Comparison of ENCODE assay signal across 28 mouse cellular contexts in the genomic region with DNA sequence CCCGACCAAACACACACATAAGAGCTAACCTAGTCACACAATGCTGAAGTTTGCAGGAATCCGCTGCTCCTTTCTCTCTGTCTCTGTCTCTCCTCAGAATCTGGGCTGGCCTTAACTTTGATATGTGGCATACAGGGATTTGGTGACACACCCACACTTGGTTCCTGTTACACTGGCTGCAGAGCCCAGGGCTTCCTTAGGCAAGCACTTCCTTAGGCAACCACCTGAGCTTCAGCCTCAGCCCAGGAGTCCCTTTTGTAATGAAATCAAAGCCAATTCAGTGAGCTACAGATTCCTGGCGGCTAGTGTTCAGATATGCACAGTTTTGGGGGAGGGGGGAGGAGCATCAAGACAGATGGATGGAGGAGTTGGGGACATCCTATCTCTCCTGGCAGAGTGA. TPM values are rescaled to one million over a fixed set of nuclear protein-coding genes. Genes with fewer than 3 reads are reported as not detected.
DNase-seq lines count a peak whose midpoint lies in the region; ATAC-seq and TF ChIP-seq lines count a peak whose summit lies in the region.
"Had no signal": no experiment of that assay in that cellular context is flagged by ENCODE, and none has a peak within 500 bp of the region (broad histone marks: within the 10 kb centered on the region; RNA-seq: fewer than 3 reads in every experiment).

No protein-coding gene starts in this region.

- TF ChIP-seq EP300 in heart, postnatal 0 days (IDR thresholded peaks at IDR 0.05; ENCODE audit: low read depth), result no peak
- no peak for TF ChIP-seq EP300 in MEL (IDR thresholded peaks at IDR 0.05; ENCODE audit: low read depth in 1 of 2, low read length in 2 of 2)
- TF ChIP-seq EP300 in stomach, postnatal 0 days (optimal IDR thresholded peaks at IDR 0.05), result no peak

- H3K9me3 ChIP-seq in heart, embryonic 12.5 days (replicated peaks), result no peaks in the 10 kb centered on the region
- H3K9me3 ChIP-seq in heart, postnatal 0 days (replicated peaks; ENCODE audit: control insufficient read depth, low read length), result no peaks in the 10 kb centered on the region
- no peaks in the 10 kb centered on the region for H3K9me3 ChIP-seq in MEL (replicated peaks; ENCODE audit: insufficient read depth, low read length)
- H3K9me3 ChIP-seq in stomach, postnatal 0 days (ENCODE audit: control insufficient read depth, low read length), result no peaks in the 10 kb centered on the region
- no peaks in the 10 kb centered on the region for H3K9me3 ChIP-seq in hindbrain, embryonic 10.5 days
- H3K9me3 ChIP-seq: G1E; kidney, embryonic 15.5 days; liver, embryonic 15.5 days; stomach, embryonic 15.5 days had no signal

- TF ChIP-seq RAD21 in MEL (IDR thresholded peaks at IDR 0.05; ENCODE audit: low read depth, low read length), result no peak

- TF ChIP-seq CTCF in heart, postnatal 0 days (IDR thresholded peaks at IDR 0.05; ENCODE audit: low read depth), result no peak
- no peak for TF ChIP-seq CTCF in MEL (IDR thresholded peaks at IDR 0.05 in 2 of 3, conservative IDR thresholded peaks at IDR 0.05 in 1 of 3; ENCODE audit: control insufficient read depth in 1 of 3, insufficient read depth in 1 of 3, low read depth in 2 of 3, low read length in 3 of 3, poor library complexity in 1 of 3, severe bottlenecking in 1 of 3)
- TF ChIP-seq CTCF in stomach, postnatal 0 days (IDR thresholded peaks at IDR 0.05; ENCODE audit: low read depth), result no peak

- no peaks in the 10 kb centered on the region for H3K79me2 ChIP-seq in MEL (ENCODE audit: control insufficient read depth, insufficient read depth, low read length, poor library complexity)

- peak overlapping the region; percentile 0; the same call in 1 of the 2 replicates for H3K9ac ChIP-seq in heart, embryonic 12.5 days
- 0 out of 2 replicates have a peak overlapping the region, but pooled peaks have one; percentile 4 for H3K9ac ChIP-seq in heart, postnatal 0 days (replicated peaks; ENCODE audit: low read depth, low read length)
- H3K9ac ChIP-seq in MEL (ENCODE audit: control insufficient read depth, low read depth, low read length, poor library complexity, severe bottlenecking), result no peak overlapping the region
- no peak overlapping the region for H3K9ac ChIP-seq in stomach, postnatal 0 days (ENCODE audit: low read length)
- H3K9ac ChIP-seq: kidney, embryonic 15.5 days; liver, embryonic 15.5 days; lung, embryonic 14.5 days; stomach, embryonic 15.5 days had no signal

- TF ChIP-seq POLR2A in MEL (IDR thresholded peaks at IDR 0.05; ENCODE audit: control insufficient read depth in 1 of 2, insufficient read depth in 1 of 2, low read depth in 1 of 2, low read length in 2 of 2, poor library complexity in 1 of 2), result no peak

- peak overlapping the region; percentile 47 for H3K4me2 ChIP-seq in heart, embryonic 12.5 days
- H3K4me2 ChIP-seq in heart, postnatal 0 days (ENCODE audit: low read depth, low read length), result peak overlapping the region; percentile 41
- H3K4me2 ChIP-seq in stomach, postnatal 0 days (replicated peaks; ENCODE audit: low read depth), result no peak overlapping the region
- H3K4me2 ChIP-seq: kidney, embryonic 15.5 days; liver, embryonic 15.5 days; lung, embryonic 14.5 days; midbrain, embryonic 11.5 days; stomach, embryonic 15.5 days had no signal

- H3K27me3 ChIP-seq in heart, embryonic 12.5 days (replicated peaks), result no peaks in the 10 kb centered on the region
- no peaks in the 10 kb centered on the region for H3K27me3 ChIP-seq in heart, postnatal 0 days (ENCODE audit: control insufficient read depth, insufficient read depth, low read length)
- no peaks in the 10 kb centered on the region for H3K27me3 ChIP-seq in MEL (ENCODE audit: control insufficient read depth in 1 of 2, insufficient read depth in 2 of 2, low read length in 2 of 2)
- H3K27me3 ChIP-seq in stomach, postnatal 0 days (ENCODE audit: control insufficient read depth, insufficient read depth, low read length), result no peaks in the 10 kb centered on the region
- no peaks in the 10 kb centered on the region for H3K27me3 ChIP-seq in hindbrain, embryonic 10.5 days (ENCODE audit: insufficient read depth, poor library complexity, severe bottlenecking)
- H3K27me3 ChIP-seq: kidney, embryonic 15.5 days; liver, embryonic 15.5 days; Patski; stomach, embryonic 15.5 days had no signal

- 55% methylated on average over 3 of the region's 3 CpGs for WGBS in heart, embryonic 12.5 days
- 59% methylated on average over 3 of the region's 3 CpGs for WGBS in heart, postnatal 0 days
- whole genome bisulfite sequencing in stomach, postnatal 0 days, result 54% methylated on average over 3 of the region's 3 CpGs
- 59% methylated on average over 3 of the region's 3 CpGs for WGBS in hindbrain, embryonic 10.5 days

- no peak for ATAC-seq in heart, embryonic 12.5 days (ENCODE audit: insufficient number of reproducible peaks, low FRiP score)
- no peak for ATAC-seq in heart, postnatal 0 days (ENCODE audit: insufficient read depth, low read depth)
- ATAC-seq in stomach, postnatal 0 days (ENCODE audit: low FRiP score, low TSS enrichment), result peak; percentile 65; the same call in 1 of the 2 replicates
- ATAC-seq: CD4-positive, CD25-positive, alpha-beta regulatory T cell, adult 4 months; forebrain, embryonic 14.5 days; hindbrain, embryonic 16.5 days; midbrain, embryonic 16.5 days; Patski had no signal

- H3K4me1 ChIP-seq in heart, embryonic 12.5 days (replicated peaks), result peaks cover 34% of the 10 kb centered on the region
- H3K4me1 ChIP-seq in heart, postnatal 0 days (ENCODE audit: control insufficient read depth, insufficient read depth), result peaks cover 29% of the 10 kb centered on the region
- H3K4me1 ChIP-seq in MEL (ENCODE audit: control insufficient read depth in 1 of 2, insufficient read depth in 2 of 2, low read length in 2 of 2), result no peaks in the 10 kb centered on the region
- no peaks in the 10 kb centered on the region for H3K4me1 ChIP-seq in stomach, postnatal 0 days (replicated peaks; ENCODE audit: control insufficient read depth, insufficient read depth)
- H3K4me1 ChIP-seq in hindbrain, embryonic 10.5 days (replicated peaks), result peaks cover 7% of the 10 kb centered on the region; the same call in 1 of the 2 replicates
- H3K4me1 ChIP-seq: liver, embryonic 15.5 days; stomach, embryonic 15.5 days had no signal

- H3K36me3 ChIP-seq in heart, embryonic 12.5 days, result no peaks in the 10 kb centered on the region
- H3K36me3 ChIP-seq in heart, postnatal 0 days (replicated peaks; ENCODE audit: control insufficient read depth, insufficient read depth, low read length), result no peaks in the 10 kb centered on the region
- H3K36me3 ChIP-seq in MEL (ENCODE audit: control insufficient read depth in 1 of 2, insufficient read depth in 2 of 2, low read length in 2 of 2), result no peaks in the 10 kb centered on the region
- H3K36me3 ChIP-seq in stomach, postnatal 0 days (ENCODE audit: control insufficient read depth, insufficient read depth, low read length), result no peaks in the 10 kb centered on the region
- H3K36me3 ChIP-seq in hindbrain, embryonic 10.5 days, result no peaks in the 10 kb centered on the region
- H3K36me3 ChIP-seq: G1E; kidney, embryonic 15.5 days; liver, embryonic 15.5 days; stomach, embryonic 15.5 days had no signal

- H3K4me3 ChIP-seq in heart, embryonic 12.5 days, result no peak overlapping the region
- no peak overlapping the region for H3K4me3 ChIP-seq in heart, postnatal 0 days (ENCODE audit: low read depth, low read length)
- no peak overlapping the region for H3K4me3 ChIP-seq in MEL (ENCODE audit: control insufficient read depth in 1 of 2, insufficient read depth in 1 of 2, low read depth in 2 of 2, low read length in 2 of 2)
- H3K4me3 ChIP-seq in stomach, postnatal 0 days (ENCODE audit: low read depth, low read length), result no peak overlapping the region
- no peak overlapping the region for H3K4me3 ChIP-seq in hindbrain, embryonic 10.5 days
- H3K4me3 ChIP-seq: kidney, embryonic 15.5 days; liver, embryonic 15.5 days; stomach, embryonic 15.5 days had no signal

- peak overlapping the region; percentile 91 for H3K27ac ChIP-seq in heart, embryonic 12.5 days (ENCODE audit: poor library complexity, severe bottlenecking)
- H3K27ac ChIP-seq in heart, postnatal 0 days (ENCODE audit: low read depth), result peak overlapping the region; percentile 89
- no peak overlapping the region for H3K27ac ChIP-seq in MEL (ENCODE audit: control insufficient read depth, low read depth, low read length)
- no peak overlapping the region for H3K27ac ChIP-seq in stomach, postnatal 0 days (replicated peaks)
- no peak overlapping the region for H3K27ac ChIP-seq in hindbrain, embryonic 10.5 days
- H3K27ac ChIP-seq: kidney, embryonic 15.5 days; liver, embryonic 15.5 days; stomach, embryonic 15.5 days had no signal

- no peak for DNase-seq in heart, adult 9 months (ENCODE audit: low spot score in 2 of 2)
- DNase-seq in heart, postnatal 0 days (ENCODE audit: low spot score), result no peak
- no peak for DNase-seq in heart, adult 18-20 months
- DNase-seq in MEL (ENCODE audit: low read depth, low spot score), result no peak
- peak; percentile 37 for DNase-seq in stomach, postnatal 0 days (ENCODE audit: low spot score)
- DNase-seq in hindbrain, embryonic 10.5 days (ENCODE audit: low spot score), result no peak
- DNase-seq: adrenal gland, postnatal 36 days; cerebellum, adult 18-20 months; cerebellum, postnatal 14 days; gastrocnemius, postnatal 25 days; kidney, adult 18-20 months; kidney, postnatal 25 days; lung, embryonic 14.5 days; lung, postnatal 14 days; right cerebral cortex, postnatal 25 days; thymus, adult 2 months; thymus, postnatal 36 days had no signal

RNA-seq across cellular contexts. Expression of a gene that starts 7.5 kb away (rescaled TPM):
- polyA plus RNA-seq in heart, embryonic 12.5 days (2016; fragmentation: Nextera tagmentation; extraction: Ambion mirVana), result 327 and 342 TPM in 2 replicates
- 65.4 and 65.9 TPM in 2 replicates for total RNA-seq in heart, postnatal 0 days (2014; rRNA removed; ENCODE audit: low replicate concordance)
- 283 and 292 TPM in 2 replicates for polyA plus RNA-seq in heart, postnatal 0 days (2015; fragmentation: Nextera tagmentation; extraction: Ambion mirVana)
- total RNA-seq in heart, adult 18-20 months (2021), result 10 to 100 TPM; 90.8 to 97.5 TPM
- total RNA-seq in MEL (2012; rRNA removed), result 157 and 182 TPM in 2 replicates
- polyA plus RNA-seq in MEL (2012; ENCODE audit: insufficient read depth in 1 of 2, insufficient read length in 2 of 2, low read depth in 1 of 2, low replicate concordance in 2 of 2, missing spikeins in 1 of 2), result 100 to 1,000 TPM in 1 of 2 experiments, not detected in 1; 354 TPM
- 308 and 333 TPM in 2 replicates for polyA plus RNA-seq in stomach, postnatal 0 days (2015; fragmentation: Nextera tagmentation; extraction: Ambion mirVana)
- polyA plus RNA-seq in hindbrain, embryonic 10.5 days (2016; fragmentation: Nextera tagmentation; extraction: Ambion mirVana), result 387 and 390 TPM in 2 replicates

RNA-seq across cellular contexts. Expression of a gene that starts 10.3 kb away (rescaled TPM):
- 80.7 and 89.2 TPM in 2 replicates for polyA plus RNA-seq in heart, embryonic 12.5 days (2016; fragmentation: Nextera tagmentation; extraction: Ambion mirVana)
- 203 and 290 TPM in 2 replicates for total RNA-seq in heart, postnatal 0 days (2014; rRNA removed; ENCODE audit: low replicate concordance)
- polyA plus RNA-seq in heart, postnatal 0 days (2015; fragmentation: Nextera tagmentation; extraction: Ambion mirVana), result 21.0 and 22.7 TPM in 2 replicates
- total RNA-seq in heart, adult 18-20 months (2021), result 100 to 1,000 TPM in 1 of 2 experiments, 10 to 100 TPM in 1; 99.8 to 110 TPM
- 119 and 158 TPM in 2 replicates for total RNA-seq in MEL (2012; rRNA removed)
- polyA plus RNA-seq in MEL (2012; ENCODE audit: insufficient read depth in 1 of 2, insufficient read length in 2 of 2, low read depth in 1 of 2, low replicate concordance in 2 of 2, missing spikeins in 1 of 2), result 1,000 to 10,000 TPM in 1 of 2 experiments, 100 to 1,000 TPM in 1; 259 to 3,440 TPM
- 17.4 and 18.0 TPM in 2 replicates for polyA plus RNA-seq in stomach, postnatal 0 days (2015; fragmentation: Nextera tagmentation; extraction: Ambion mirVana)
- polyA plus RNA-seq in hindbrain, embryonic 10.5 days (2016; fragmentation: Nextera tagmentation; extraction: Ambion mirVana), result 77.3 and 97.3 TPM in 2 replicates

RNA-seq across cellular contexts. Expression of a gene that starts 35.7 kb away (rescaled TPM):
- 12.4 and 13.2 TPM in 2 replicates for polyA plus RNA-seq in heart, embryonic 12.5 days (2016; fragmentation: Nextera tagmentation; extraction: Ambion mirVana)
- total RNA-seq in heart, postnatal 0 days (2014; rRNA removed; ENCODE audit: low replicate concordance), result 8.7 and 12.5 TPM in 2 replicates
- polyA plus RNA-seq in heart, postnatal 0 days (2015; fragmentation: Nextera tagmentation; extraction: Ambion mirVana), result 7.2 and 7.8 TPM in 2 replicates
- total RNA-seq in heart, adult 18-20 months (2021), result 10 to 100 TPM; 10.7 to 11.3 TPM
- 2.5 and 3.4 TPM in 2 replicates for total RNA-seq in MEL (2012; rRNA removed)
- 1 to 10 TPM in 1 of 2 experiments, not detected in 1; 6.5 TPM for polyA plus RNA-seq in MEL (2012; ENCODE audit: insufficient read depth in 1 of 2, insufficient read length in 2 of 2, low read depth in 1 of 2, low replicate concordance in 2 of 2, missing spikeins in 1 of 2)
- polyA plus RNA-seq in stomach, postnatal 0 days (2015; fragmentation: Nextera tagmentation; extraction: Ambion mirVana), result 9.1 and 9.5 TPM in 2 replicates
- 17.3 and 17.4 TPM in 2 replicates for polyA plus RNA-seq in hindbrain, embryonic 10.5 days (2016; fragmentation: Nextera tagmentation; extraction: Ambion mirVana)

Comparison
In these comparisons a context has a peak if more than half of its experiments do, and no peak if none do; other contexts are left out.
1. H3K27ac ChIP-seq: peak in heart, embryonic 12.5 days (single experiment) and heart, postnatal 0 days (single experiment); none in MEL (single experiment), stomach, postnatal 0 days (single experiment) and hindbrain, embryonic 10.5 days (single experiment).
2. H3K9ac ChIP-seq: peak in heart, embryonic 12.5 days (single experiment) and heart, postnatal 0 days (single experiment); none in MEL (single experiment) and stomach, postnatal 0 days (single experiment).